8 mouse cellular contexts compared by ENCODE assay signal in genomic region chr1:171270573-171270900, GRCm38 (mm10). TPM values are rescaled to one million over a fixed set of nuclear protein-coding genes. Genes with fewer than 3 reads are reported as not detected.
DNase-seq lines count a peak whose midpoint lies in the region; ATAC-seq and TF ChIP-seq lines count a peak whose summit lies in the region.

No protein-coding gene starts in this region.

- H3K9ac ChIP-seq in kidney, embryonic 15.5 days: peak overlapping the region; percentile 69

- no peaks in the 10 kb centered on the region for H3K9me3 ChIP-seq in kidney, embryonic 15.5 days (replicated peaks)

- H3K27me3 ChIP-seq in thymus, adult 2 months (ENCODE audit: control insufficient read depth, insufficient read depth, low read length): no peaks in the 10 kb centered on the region
- H3K27me3 ChIP-seq in kidney, embryonic 15.5 days: no peaks in the 10 kb centered on the region
- no peaks in the 10 kb centered on the region for H3K27me3 ChIP-seq in testis, adult 2 months (ENCODE audit: control insufficient read depth, insufficient read depth, low read length)

- H3K4me3 ChIP-seq in thymus, adult 2 months (ENCODE audit: control insufficient read depth, insufficient read depth, low read length): peak overlapping the region; percentile 71
- peak overlapping the region; percentile 82 for H3K4me3 ChIP-seq in kidney, embryonic 15.5 days (replicated peaks)
- peak overlapping the region; percentile 94 for H3K4me3 ChIP-seq in testis, adult 2 months (ENCODE audit: control insufficient read depth, low read depth, low read length)

- peak; percentile 67 for ATAC-seq in erythroid progenitor cell, adult 5-6 weeks (replicated peaks; ENCODE audit: low FRiP score, poor library complexity, severe bottlenecking)
- ATAC-seq in kidney, embryonic 15.5 days (replicated peaks; ENCODE audit: low FRiP score): peak; percentile 90

- H3K36me3 ChIP-seq in thymus, adult 2 months (ENCODE audit: control insufficient read depth, insufficient read depth, low read length): peaks cover 18% of the 10 kb centered on the region
- H3K36me3 ChIP-seq in kidney, embryonic 15.5 days: peaks cover 39% of the 10 kb centered on the region
- H3K36me3 ChIP-seq in testis, adult 2 months (ENCODE audit: control insufficient read depth, insufficient read depth, low read length): peaks cover 2% of the 10 kb centered on the region

- peak overlapping the region; percentile 87 for H3K4me2 ChIP-seq in kidney, embryonic 15.5 days

- no peak overlapping the region for H3K27ac ChIP-seq in thymus, adult 2 months (ENCODE audit: control insufficient read depth, insufficient read depth, low read length)
- peak overlapping the region; percentile 85 for H3K27ac ChIP-seq in kidney, embryonic 15.5 days
- H3K27ac ChIP-seq in testis, adult 2 months (ENCODE audit: control insufficient read depth, insufficient read depth, low read depth, low read length): peak overlapping the region; percentile 80

- no peak for DNase-seq in thymus, adult 2 months
- DNase-seq in thymus, postnatal 25 days: no peak
- peak; percentile 67 for DNase-seq in lung, postnatal 14 days
- no peak for DNase-seq in left cerebral cortex, adult 18-20 months (ENCODE audit: low spot score in 2 of 2)
- DNase-seq in thymus, postnatal 14 days: no peak

- H3K4me1 ChIP-seq in thymus, adult 2 months (replicated peaks; ENCODE audit: control insufficient read depth, insufficient read depth, low read length): peaks cover 13% of the 10 kb centered on the region
- peaks cover 24% of the 10 kb centered on the region for H3K4me1 ChIP-seq in kidney, embryonic 15.5 days
- H3K4me1 ChIP-seq in testis, adult 2 months (ENCODE audit: control insufficient read depth, insufficient read depth, low read length): peaks cover 9% of the 10 kb centered on the region

- TF ChIP-seq POLR2A in thymus, adult 2 months (IDR thresholded peaks at IDR 0.05; ENCODE audit: control insufficient read depth, extremely low read depth, insufficient read depth, low read length, poor library complexity): no peak
- TF ChIP-seq POLR2A in testis, adult 2 months (IDR thresholded peaks at IDR 0.05; ENCODE audit: control insufficient read depth, low read depth, low read length): no peak

- no peak for TF ChIP-seq CTCF in thymus, adult 2 months (IDR thresholded peaks at IDR 0.05; ENCODE audit: borderline replicate concordance, control insufficient read depth, extremely low read depth, insufficient read depth, low read length, poor library complexity)
- no peak for TF ChIP-seq CTCF in testis, adult 2 months (IDR thresholded peaks at IDR 0.05; ENCODE audit: control insufficient read depth, insufficient read depth, insufficient replicate concordance, low read depth, low read length)

- under 1% methylated on average over 19 of the region's 19 CpGs for WGBS in thymus, adult 2 months
- under 1% methylated on average over 17 of the region's 19 CpGs for WGBS in kidney, embryonic 15.5 days

RNA-seq across cellular contexts. Expression of gene B4galt3, which starts 0.4 kb away (rescaled TPM):
- 97.0 and 98.9 TPM in 2 replicates for polyA plus RNA-seq in thymus, adult 2 months (2012; rRNA removed)
- total RNA-seq in erythroid progenitor cell, adult 5-6 weeks (2015; ENCODE audit: low replicate concordance): 19.7 and 20.5 TPM in 2 replicates
- total RNA-seq in erythroid progenitor cell, adult 5-6 weeks (2017; ENCODE audit: low replicate concordance): 26.8 and 40.8 TPM in 2 replicates
- 80.4 and 94.3 TPM in 2 replicates for polyA plus RNA-seq in kidney, embryonic 15.5 days (2015; fragmentation: Nextera tagmentation; extraction: Ambion mirVana)
- polyA plus RNA-seq in testis, adult 2 months (2012; rRNA removed): 25.0 and 32.3 TPM in 2 replicates
- total RNA-seq in left cerebral cortex, adult 18-20 months (2021): 10 to 100 TPM; 64.3 to 71.8 TPM

RNA-seq across cellular contexts. Expression of gene Ppox, which starts 10.4 kb away (rescaled TPM):
- 71.5 and 78.5 TPM in 2 replicates for polyA plus RNA-seq in thymus, adult 2 months (2012; rRNA removed)
- 739 and 765 TPM in 2 replicates for total RNA-seq in erythroid progenitor cell, adult 5-6 weeks (2015; ENCODE audit: low replicate concordance)
- total RNA-seq in erythroid progenitor cell, adult 5-6 weeks (2017; ENCODE audit: low replicate concordance): 644 and 799 TPM in 2 replicates
- 63.0 and 65.4 TPM in 2 replicates for polyA plus RNA-seq in kidney, embryonic 15.5 days (2015; fragmentation: Nextera tagmentation; extraction: Ambion mirVana)
- polyA plus RNA-seq in testis, adult 2 months (2012; rRNA removed): 7.1 and 8.7 TPM in 2 replicates
- total RNA-seq in left cerebral cortex, adult 18-20 months (2021): 10 to 100 TPM; 26.9 to 27.8 TPM

RNA-seq across cellular contexts. Expression of gene Usp21, which starts 17.3 kb away (rescaled TPM):
- 77.0 and 79.1 TPM in 2 replicates for polyA plus RNA-seq in thymus, adult 2 months (2012; rRNA removed)
- total RNA-seq in erythroid progenitor cell, adult 5-6 weeks (2015; ENCODE audit: low replicate concordance): 39.0 and 64.9 TPM in 2 replicates
- total RNA-seq in erythroid progenitor cell, adult 5-6 weeks (2017; ENCODE audit: low replicate concordance): 18.5 and 33.2 TPM in 2 replicates
- 87.7 and 97.8 TPM in 2 replicates for polyA plus RNA-seq in kidney, embryonic 15.5 days (2015; fragmentation: Nextera tagmentation; extraction: Ambion mirVana)
- polyA plus RNA-seq in testis, adult 2 months (2012; rRNA removed): 38.4 and 38.7 TPM in 2 replicates
- total RNA-seq in left cerebral cortex, adult 18-20 months (2021): 10 to 100 TPM; 54.5 to 63.0 TPM

RNA-seq across cellular contexts. Expression of gene Ndufs2, which starts 19.3 kb away (rescaled TPM):
- 131 and 154 TPM in 2 replicates for polyA plus RNA-seq in thymus, adult 2 months (2012; rRNA removed)
- total RNA-seq in erythroid progenitor cell, adult 5-6 weeks (2015; ENCODE audit: low replicate concordance): 86.5 and 106 TPM in 2 replicates
- total RNA-seq in erythroid progenitor cell, adult 5-6 weeks (2017; ENCODE audit: low replicate concordance): 40.8 and 73.3 TPM in 2 replicates
- 276 and 283 TPM in 2 replicates for polyA plus RNA-seq in kidney, embryonic 15.5 days (2015; fragmentation: Nextera tagmentation; extraction: Ambion mirVana)
- 86.0 and 91.4 TPM in 2 replicates for polyA plus RNA-seq in testis, adult 2 months (2012; rRNA removed)
- total RNA-seq in left cerebral cortex, adult 18-20 months (2021): 100 to 1,000 TPM; 280 to 286 TPM

RNA-seq across cellular contexts. Expression of gene Adamts4, which starts 20.3 kb away (rescaled TPM):
- 0.73 and 0.90 TPM in 2 replicates for polyA plus RNA-seq in thymus, adult 2 months (2012; rRNA removed)
- total RNA-seq in erythroid progenitor cell, adult 5-6 weeks (2015; ENCODE audit: low replicate concordance): 0.42 TPM in 1 of 2 replicates, not detected in the other
- not detected in 2 replicates for total RNA-seq in erythroid progenitor cell, adult 5-6 weeks (2017; ENCODE audit: low replicate concordance)
- 10.7 and 11.6 TPM in 2 replicates for polyA plus RNA-seq in kidney, embryonic 15.5 days (2015; fragmentation: Nextera tagmentation; extraction: Ambion mirVana)
- 0.52 and 1.0 TPM in 2 replicates for polyA plus RNA-seq in testis, adult 2 months (2012; rRNA removed)
- total RNA-seq in left cerebral cortex, adult 18-20 months (2021): 1 to 10 TPM; 5.9 to 8.9 TPM
